Mouse (Mus musculus): ENCODE data around the gene 4921536K21Rik. TPM values are rescaled to one million over a fixed set of nuclear protein-coding genes. Genes with fewer than 3 reads are reported as not detected.
A peak's percentile ranks its signal among the peaks of the same experiment; 100 is the strongest.

The 4921536K21Rik gene
- polyA plus RNA-seq (2015; fragmentation: Nextera tagmentation; extraction: Ambion mirVana), result 0.09 and 0.23 TPM in 2 replicates

DNA sequence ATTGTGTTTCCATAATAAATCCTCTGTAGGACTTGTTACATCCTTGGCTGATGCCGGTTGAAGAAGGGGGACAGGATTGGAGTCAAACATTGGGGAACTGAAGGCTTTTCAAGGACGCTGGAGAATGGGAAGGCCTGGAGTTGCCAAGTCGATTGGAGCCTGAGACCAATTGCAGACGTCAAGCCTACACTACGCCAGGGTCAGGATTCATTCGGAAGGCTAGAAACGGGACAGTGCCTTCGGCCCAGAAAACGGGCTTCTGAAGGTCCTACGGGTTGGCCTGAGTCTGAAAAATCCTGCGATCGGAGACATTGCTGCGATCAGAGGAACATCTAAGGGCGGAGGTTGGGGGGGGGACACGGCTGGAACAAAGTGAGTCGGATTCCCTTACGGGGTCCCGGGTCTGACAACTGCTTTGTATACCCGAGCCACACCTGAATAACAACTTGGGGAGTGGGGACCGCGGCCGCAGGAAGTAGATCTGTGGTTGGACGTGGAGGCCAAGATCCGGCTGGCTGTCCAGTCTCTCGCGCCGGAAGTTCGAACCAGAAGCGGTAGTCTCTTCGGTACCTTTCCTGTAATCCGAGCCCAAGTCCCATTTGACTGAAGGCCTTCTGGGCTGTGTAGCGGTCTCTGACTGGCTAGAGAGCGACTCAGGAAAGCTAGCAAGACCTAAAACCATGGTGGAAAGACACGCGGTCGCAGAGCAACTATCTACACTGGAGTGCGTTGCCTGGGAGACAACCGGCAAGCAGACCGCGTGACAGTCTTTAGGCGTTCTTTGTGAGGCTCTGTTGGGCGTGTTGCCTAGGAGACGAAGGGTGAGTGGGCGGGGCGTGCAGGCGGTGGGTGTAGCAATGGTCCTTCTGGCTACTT lies at the start of gene 4921536K21Rik, which contains the start of gene Dusp18:
TSS of gene 4921536K21Rik (minus strand) at position 693 of the 876 bp plus-strand sequence.
TSS of gene Dusp18 (plus strand) at position 835 of the 876 bp plus-strand sequence.
- ATAC-seq (ENCODE audit: insufficient number of reproducible peaks, low FRiP score, low TSS enrichment, low read depth), result peak; percentile 84
- Histone ChIP-seq H3K4me3 (peak within 1 kb of the TSS; percentile 49), H3K9me3 (no peaks in the 10 kb centered on the region), H3K4me2 (peak within 1 kb of the TSS; percentile 88), H3K9ac (peak within 1 kb of the TSS; percentile 37), H3K36me3 (peaks cover 7% of the 10 kb centered on the region; the same call in 1 of the 2 replicates), H3K4me1 (peaks cover 9% of the 10 kb centered on the region), H3K27ac (peak within 1 kb of the TSS; percentile 78), H3K27me3 (no peaks in the 10 kb centered on the region)
- WGBS, result 3% methylated on average over 46 of the region's 46 CpGs

DNA sequence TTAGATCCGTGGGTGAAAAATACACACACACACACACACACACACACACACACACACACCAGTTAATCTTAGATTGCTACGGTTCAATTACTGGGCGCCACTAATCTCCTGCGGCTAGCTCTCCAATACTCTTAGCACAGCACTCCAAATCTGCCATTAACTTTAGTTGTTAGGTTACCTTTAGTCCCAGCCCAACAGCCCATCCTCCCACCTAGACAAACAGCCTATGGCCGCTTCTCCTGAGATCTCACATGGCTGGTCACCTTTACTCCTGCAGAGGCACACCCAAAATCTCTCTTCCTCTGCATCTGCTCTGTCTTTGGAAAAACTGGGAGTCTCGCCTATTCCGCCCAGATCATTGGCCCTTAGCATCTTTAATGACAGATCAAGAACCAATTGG lies 46.5 kb upstream of the 4921536K21Rik start:
- Histone ChIP-seq H3K4me1 (no peaks in the 10 kb centered on the region), H3K9ac (no peak overlapping the region), H3K36me3 (no peaks in the 10 kb centered on the region), H3K27me3 (peaks cover 8% of the 10 kb centered on the region; the same call in 1 of the 2 replicates), H3K9me3 (no peaks in the 10 kb centered on the region), H3K4me3 (no peak overlapping the region), H3K4me2 (no peak overlapping the region), H3K27ac (no peak overlapping the region)
- 89% methylated on average over 7 of the region's 7 CpGs for WGBS
- ATAC-seq (ENCODE audit: insufficient number of reproducible peaks, low FRiP score, low TSS enrichment, low read depth), result no peak

DNA sequence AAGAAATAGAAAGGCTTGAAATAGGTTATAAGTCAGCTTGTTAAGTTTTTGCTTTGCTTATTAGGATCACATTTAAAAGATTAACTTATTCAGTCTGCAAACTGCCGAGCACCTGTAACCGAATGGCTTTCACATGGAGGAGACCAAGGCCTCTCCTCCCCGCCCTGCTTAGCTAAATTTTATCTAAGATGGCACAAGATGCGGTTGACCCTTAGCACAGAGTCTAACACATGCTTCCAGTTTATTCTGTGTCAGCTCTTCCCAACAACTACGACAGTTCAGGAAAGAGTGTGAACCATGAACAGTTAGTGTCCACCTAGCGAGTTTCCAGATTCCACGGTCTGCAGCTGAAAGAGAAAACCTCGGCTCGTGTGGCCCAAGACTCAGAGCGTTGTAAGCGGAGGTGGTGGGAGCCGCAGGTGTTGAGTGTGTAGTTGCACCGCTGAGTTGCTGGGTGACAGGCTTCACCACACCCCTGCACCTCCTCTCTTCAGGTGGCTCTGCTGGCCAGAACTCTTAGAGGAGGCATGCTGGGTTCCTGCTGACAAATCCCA lies 42.5 kb upstream of the 4921536K21Rik start:
- no peak for ATAC-seq (ENCODE audit: insufficient number of reproducible peaks, low FRiP score, low TSS enrichment, low read depth)
- 79% methylated on average over 13 of the region's 13 CpGs for WGBS
- Histone ChIP-seq H3K9me3 (no peaks in the 10 kb centered on the region), H3K36me3 (no peaks in the 10 kb centered on the region), H3K27ac (no peak overlapping the region), H3K9ac (no peak overlapping the region), H3K4me1 (no peaks in the 10 kb centered on the region), H3K4me2 (no peak overlapping the region), H3K27me3 (no peaks in the 10 kb centered on the region), H3K4me3 (no peak overlapping the region)

DNA sequence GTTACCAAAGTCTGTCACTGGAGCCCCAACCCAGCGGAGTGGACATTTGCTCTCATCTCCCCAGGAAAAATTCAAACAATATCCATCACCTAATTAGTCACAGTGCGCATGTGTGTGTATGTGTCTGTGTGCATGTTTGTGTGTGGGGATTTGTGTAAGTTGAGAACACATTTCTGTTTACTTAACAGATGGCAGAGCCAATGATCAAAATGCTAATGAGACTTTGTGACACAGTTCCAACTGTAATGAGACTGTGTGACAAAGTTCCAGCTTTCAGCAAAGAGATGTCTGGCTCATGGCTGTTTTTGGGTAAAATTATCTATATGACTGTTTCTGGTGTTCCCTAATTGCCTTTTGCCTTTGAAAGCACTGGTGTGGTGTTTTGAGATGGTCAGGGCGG lies 41.4 kb upstream of the 4921536K21Rik start:
- H3K9me3 ChIP-seq, result no peaks in the 10 kb centered on the region
- 69% methylated on average over 3 of the region's 3 CpGs for WGBS
- H3K27me3 ChIP-seq, result no peaks in the 10 kb centered on the region
- H3K4me3 ChIP-seq, result no peak overlapping the region
- no peak overlapping the region for H3K9ac ChIP-seq
- H3K27ac ChIP-seq, result no peak overlapping the region
- H3K36me3 ChIP-seq, result no peaks in the 10 kb centered on the region
- no peak for ATAC-seq (ENCODE audit: insufficient number of reproducible peaks, low FRiP score, low TSS enrichment, low read depth)
- no peak overlapping the region for H3K4me2 ChIP-seq
- H3K4me1 ChIP-seq, result peaks cover 2% of the 10 kb centered on the region

DNA sequence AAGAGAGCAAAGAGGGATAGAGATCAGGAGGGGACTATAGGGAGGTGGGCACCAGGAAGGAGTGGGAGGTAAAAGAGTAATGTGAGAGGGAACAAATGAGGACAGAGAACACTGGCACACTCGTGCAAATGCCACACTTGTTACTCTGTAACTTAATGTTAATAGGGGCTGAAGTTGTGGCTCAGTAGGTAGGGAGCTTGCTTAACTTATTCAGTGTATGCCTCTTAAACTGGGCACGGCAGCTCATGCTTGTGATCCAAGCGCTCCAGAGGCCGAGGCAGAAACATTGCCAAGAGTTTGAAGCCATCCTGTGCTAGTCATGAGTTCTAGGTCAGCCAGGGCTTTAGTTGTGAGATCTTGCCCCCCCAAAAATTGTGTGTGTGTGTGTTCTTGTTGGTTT lies 40.2 kb upstream of the 4921536K21Rik start:
- no peak overlapping the region for H3K4me2 ChIP-seq
- 79% methylated on average over 4 of the region's 4 CpGs for WGBS

DNA sequence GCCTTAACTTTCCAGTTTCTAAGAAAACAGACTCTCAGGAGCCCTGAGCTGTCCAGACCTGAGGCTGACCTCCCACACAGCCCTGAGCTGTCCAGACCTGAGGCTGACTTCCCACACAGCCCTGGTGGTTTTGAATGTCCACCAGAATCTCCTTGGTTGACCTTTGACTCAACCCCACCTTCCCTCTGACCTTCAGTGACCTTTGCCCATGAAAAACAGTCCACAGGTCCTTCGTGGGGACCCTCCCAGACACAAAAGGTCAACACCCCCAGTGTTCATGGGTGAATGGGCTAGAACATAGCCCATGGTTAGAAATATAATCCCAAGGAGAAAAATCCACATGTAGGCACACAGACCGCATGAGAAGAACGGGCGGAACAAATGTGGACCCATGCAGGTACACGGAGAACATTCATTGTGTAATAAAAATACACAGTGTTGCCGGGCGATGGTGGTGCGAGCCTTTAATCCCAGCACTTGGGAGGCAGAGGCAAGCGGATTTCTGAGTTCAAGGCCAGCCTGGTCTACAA lies 38.9 kb upstream of the 4921536K21Rik start:
- H3K4me3 ChIP-seq, result no peak overlapping the region
- 89% methylated on average over 9 of the region's 9 CpGs for WGBS
- H3K27me3 ChIP-seq, result no peaks in the 10 kb centered on the region
- H3K27ac ChIP-seq, result no peak overlapping the region
- no peak overlapping the region for H3K4me2 ChIP-seq
- no peak for ATAC-seq (ENCODE audit: insufficient number of reproducible peaks, low FRiP score, low TSS enrichment, low read depth)
- no peak overlapping the region for H3K9ac ChIP-seq
- H3K4me1 ChIP-seq, result peaks cover 10% of the 10 kb centered on the region
- H3K36me3 ChIP-seq, result no peaks in the 10 kb centered on the region
- H3K9me3 ChIP-seq, result no peaks in the 10 kb centered on the region

More for the DNA sequence above, 40.2 kb upstream of the 4921536K21Rik start:
- Histone ChIP-seq H3K9ac (no peak overlapping the region), H3K4me3 (no peak overlapping the region), H3K9me3 (no peaks in the 10 kb centered on the region), H3K4me1 (peaks cover 10% of the 10 kb centered on the region), H3K27ac (no peak overlapping the region), H3K27me3 (no peaks in the 10 kb centered on the region), H3K36me3 (no peaks in the 10 kb centered on the region)
- ATAC-seq (ENCODE audit: insufficient number of reproducible peaks, low FRiP score, low TSS enrichment, low read depth), result no peak

DNA sequence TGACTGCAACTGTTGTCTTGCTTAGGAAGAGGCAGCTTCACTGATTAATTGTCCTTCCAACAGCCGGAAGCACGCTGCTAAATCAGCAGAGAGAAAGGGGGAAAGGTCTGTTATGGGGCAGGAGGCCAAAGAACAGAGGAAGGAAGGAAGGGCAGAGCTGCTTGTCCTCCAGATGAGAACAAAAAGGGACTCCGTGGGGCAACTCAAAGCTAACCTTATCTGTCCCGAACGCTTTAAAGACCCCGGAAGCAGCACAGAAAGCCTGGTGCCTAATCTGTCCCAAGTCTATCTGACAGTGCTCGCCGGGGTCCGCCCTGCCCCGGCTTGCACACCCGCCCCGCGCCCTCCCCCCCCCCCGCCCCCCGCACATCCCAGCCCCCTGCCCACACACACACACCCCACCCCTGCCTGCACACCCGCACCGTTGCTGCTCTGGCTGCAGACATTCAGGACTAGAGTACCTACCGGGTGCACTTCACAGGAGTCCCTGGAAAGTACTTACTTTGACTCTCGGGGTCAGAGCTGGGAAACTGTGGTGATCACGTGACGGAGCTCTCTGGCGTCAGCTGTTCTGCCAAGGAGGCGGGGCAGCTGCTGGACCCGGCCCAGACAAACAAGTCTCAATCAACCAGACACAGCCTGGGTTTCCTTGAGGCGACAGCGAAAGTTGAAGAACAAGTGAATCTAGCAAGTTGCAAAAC lies 36.8 kb upstream of the 4921536K21Rik start, which contains the start of gene Tcn2:
TSS of gene Tcn2 (minus strand) at position 649 of the 701 bp plus-strand sequence.
- H3K4me3 ChIP-seq, result peak within 1 kb of the TSS; percentile 49
- no peaks in the 10 kb centered on the region for H3K27me3 ChIP-seq
- WGBS, result under 1% methylated on average over 21 of the region's 26 CpGs
- no peaks in the 10 kb centered on the region for H3K9me3 ChIP-seq
- peak within 1 kb of the TSS; percentile 72 for H3K4me2 ChIP-seq
- peaks cover 10% of the 10 kb centered on the region for H3K4me1 ChIP-seq
- no peak within 1 kb of the TSS for H3K27ac ChIP-seq
- H3K36me3 ChIP-seq, result peaks cover 4% of the 10 kb centered on the region; the same call in 1 of the 2 replicates
- peak within 1 kb of the TSS; percentile 23; the same call in 1 of the 2 replicates for H3K9ac ChIP-seq
- ATAC-seq (ENCODE audit: insufficient number of reproducible peaks, low FRiP score, low TSS enrichment, low read depth), result peak; percentile 79

DNA sequence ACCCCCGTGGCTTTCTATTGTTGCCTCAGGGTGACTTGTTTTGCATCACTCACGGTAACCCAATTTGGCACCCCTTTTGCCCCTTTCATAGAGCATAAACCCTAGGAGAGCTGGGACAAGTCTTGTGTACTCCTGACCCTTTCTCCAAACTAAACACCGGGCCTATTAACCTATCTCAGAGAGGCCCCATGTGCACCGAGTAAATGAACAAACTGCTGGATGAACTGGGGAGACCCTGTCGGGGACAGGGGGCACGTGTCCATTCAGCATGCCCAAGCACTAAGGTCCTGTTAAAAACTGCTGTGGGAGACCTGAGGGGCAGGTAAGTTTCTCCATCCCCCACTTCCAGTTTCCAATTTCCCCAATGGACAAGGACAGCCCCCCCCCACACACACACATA lies 36.0 kb upstream of the 4921536K21Rik start:
- Histone ChIP-seq H3K9me3 (no peaks in the 10 kb centered on the region), H3K27ac (no peak overlapping the region), H3K4me3 (peak overlapping the region; percentile 49), H3K4me2 (peak overlapping the region; percentile 72), H3K27me3 (no peaks in the 10 kb centered on the region), H3K4me1 (peaks cover 10% of the 10 kb centered on the region), H3K36me3 (peaks cover 7% of the 10 kb centered on the region; the same call in 1 of the 2 replicates), H3K9ac (no peak overlapping the region)
- ATAC-seq (ENCODE audit: insufficient number of reproducible peaks, low FRiP score, low TSS enrichment, low read depth), result no peak
- 33% methylated on average over 6 of the region's 6 CpGs for WGBS

DNA sequence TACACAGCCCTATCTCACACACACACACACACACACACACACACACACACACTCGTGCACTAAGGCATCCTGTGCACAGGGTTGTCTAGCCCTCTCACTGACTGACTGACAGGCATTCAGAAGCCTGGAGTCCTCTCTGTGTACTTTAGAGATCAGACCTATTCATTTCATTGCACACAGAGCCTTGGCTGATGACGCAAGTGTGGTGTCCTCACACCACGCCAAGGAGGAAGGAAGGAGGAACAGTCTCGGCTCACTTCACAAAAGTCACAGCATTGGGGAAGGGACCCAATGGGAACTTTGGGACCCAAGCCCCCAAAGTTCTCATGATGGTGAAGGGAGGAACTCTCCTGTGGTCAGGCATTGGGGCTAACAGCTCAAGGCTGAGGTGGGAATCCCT lies 35.1 kb upstream of the 4921536K21Rik start:
- ATAC-seq (ENCODE audit: insufficient number of reproducible peaks, low FRiP score, low TSS enrichment, low read depth), result no peak
- Histone ChIP-seq H3K9me3 (no peaks in the 10 kb centered on the region), H3K27me3 (no peaks in the 10 kb centered on the region), H3K27ac (no peak overlapping the region), H3K4me3 (no peak overlapping the region), H3K36me3 (peaks cover 9% of the 10 kb centered on the region), H3K4me2 (no peak overlapping the region), H3K4me1 (peaks cover 10% of the 10 kb centered on the region), H3K9ac (no peak overlapping the region)
- 82% methylated on average over 4 of the region's 4 CpGs for WGBS

DNA sequence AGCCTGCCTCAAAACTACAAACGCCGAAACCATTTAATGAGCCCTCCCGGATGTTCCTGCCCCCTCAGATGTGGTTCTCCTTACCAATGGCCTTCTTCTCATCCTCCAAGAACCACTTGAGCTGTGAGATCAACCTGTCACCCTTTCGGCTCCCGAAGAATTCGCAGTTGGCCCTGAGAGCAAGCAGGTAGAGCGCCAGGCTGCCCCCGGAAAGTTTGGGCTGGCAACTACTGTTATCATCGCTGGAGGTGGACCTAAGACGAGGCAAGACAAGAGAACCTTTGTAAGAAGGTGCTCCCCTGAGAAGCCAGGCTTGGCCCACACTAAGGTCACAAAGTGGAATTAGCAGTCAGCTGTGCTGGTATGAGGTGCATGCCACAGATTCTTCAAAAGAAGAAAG lies 31.0 kb upstream of the 4921536K21Rik start:
- WGBS, result 89% methylated on average over 10 of the region's 10 CpGs
- H3K4me1 ChIP-seq, result peaks cover 4% of the 10 kb centered on the region

DNA sequence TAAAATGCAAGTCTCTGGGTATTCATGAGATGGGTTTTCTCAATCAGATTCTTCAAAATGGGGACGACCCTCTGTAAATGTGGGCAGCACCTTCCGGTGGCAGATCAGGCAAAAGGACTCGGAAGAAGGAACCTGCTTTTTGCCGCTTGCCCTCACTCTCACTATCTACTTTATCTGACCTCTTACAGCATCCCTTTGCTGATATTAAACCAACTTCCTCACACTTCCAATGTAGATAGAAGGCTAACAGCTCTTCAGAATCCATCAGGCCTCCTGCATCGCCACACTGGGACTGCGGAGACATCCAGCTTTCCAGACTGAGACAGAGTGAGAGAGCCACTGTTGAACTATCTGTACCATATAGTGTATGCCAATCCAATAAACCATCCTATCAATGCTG lies 27.8 kb upstream of the 4921536K21Rik start:
- ATAC-seq (ENCODE audit: insufficient number of reproducible peaks, low FRiP score, low TSS enrichment, low read depth), result no peak
- peaks cover 35% of the 10 kb centered on the region for H3K36me3 ChIP-seq
- no peak overlapping the region for H3K4me2 ChIP-seq
- no peaks in the 10 kb centered on the region for H3K4me1 ChIP-seq
- no peak overlapping the region for H3K27ac ChIP-seq
- WGBS, result 94% methylated on average over 6 of the region's 6 CpGs
- no peak overlapping the region for H3K4me3 ChIP-seq
- H3K9me3 ChIP-seq, result no peaks in the 10 kb centered on the region
- no peak overlapping the region for H3K9ac ChIP-seq
- H3K27me3 ChIP-seq, result no peaks in the 10 kb centered on the region

More for the DNA sequence above, 31.0 kb upstream of the 4921536K21Rik start:
- H3K9ac ChIP-seq, result no peak overlapping the region
- H3K36me3 ChIP-seq, result peaks cover 35% of the 10 kb centered on the region
- no peak overlapping the region for H3K4me3 ChIP-seq
- ATAC-seq (ENCODE audit: insufficient number of reproducible peaks, low FRiP score, low TSS enrichment, low read depth), result no peak
- no peaks in the 10 kb centered on the region for H3K9me3 ChIP-seq
- no peak overlapping the region for H3K4me2 ChIP-seq
- H3K27ac ChIP-seq, result no peak overlapping the region
- H3K27me3 ChIP-seq, result no peaks in the 10 kb centered on the region

Measured in limb, embryonic 15.5 days (tissue).